Mouse (Mus musculus) Muller cell, postnatal 12 days (primary cell): ENCODE results near the gene Cer1.

Source experiments
- DNase-seq: peaks from one replicate; pipeline ENCODE4 v3.0.0-alpha.2; 2015; ENCODE audit errors: inconsistent ontology term

Cer1 gene

DNA sequence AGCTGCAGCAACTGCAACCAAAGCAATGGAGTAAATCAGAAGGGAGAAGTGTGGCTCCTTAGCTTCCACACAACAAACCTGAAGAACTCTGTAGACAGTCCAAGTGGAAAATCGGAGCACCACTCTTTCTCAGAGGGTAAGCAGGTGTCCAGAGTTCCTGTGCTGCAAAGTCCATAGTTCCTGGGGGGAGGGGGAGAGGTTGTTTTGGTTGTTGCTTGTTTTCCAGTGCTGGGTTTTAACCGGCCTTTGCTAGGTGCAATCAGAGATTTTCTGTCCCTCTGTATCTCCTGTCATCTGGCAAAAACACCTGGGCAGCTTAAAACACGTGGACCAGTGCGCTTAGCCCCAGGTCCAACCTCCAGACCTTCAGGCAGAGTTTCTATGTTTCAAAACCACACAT, 10.2 kb downstream of the Cer1 start:
- no peak for DNase-seq

DNA sequence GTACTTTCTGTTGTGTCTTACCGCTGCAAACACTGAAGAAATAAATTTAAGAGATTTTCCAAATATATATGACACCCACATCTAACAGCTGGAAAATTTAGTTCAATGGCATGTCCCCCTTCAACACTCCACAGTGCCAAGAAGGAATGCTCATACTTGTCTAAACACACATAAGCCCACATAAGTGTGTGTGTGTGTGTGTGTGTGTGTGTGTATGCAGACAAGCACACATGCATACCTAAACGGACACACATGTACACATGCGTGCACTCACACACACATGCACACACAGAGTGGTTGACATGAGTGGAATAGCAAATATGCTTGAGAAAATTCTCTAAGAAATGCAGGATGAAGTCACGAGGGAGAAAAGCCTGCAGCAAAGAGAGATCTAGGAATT, 12.4 kb downstream of the Cer1 start:
- no peak for DNase-seq

DNA sequence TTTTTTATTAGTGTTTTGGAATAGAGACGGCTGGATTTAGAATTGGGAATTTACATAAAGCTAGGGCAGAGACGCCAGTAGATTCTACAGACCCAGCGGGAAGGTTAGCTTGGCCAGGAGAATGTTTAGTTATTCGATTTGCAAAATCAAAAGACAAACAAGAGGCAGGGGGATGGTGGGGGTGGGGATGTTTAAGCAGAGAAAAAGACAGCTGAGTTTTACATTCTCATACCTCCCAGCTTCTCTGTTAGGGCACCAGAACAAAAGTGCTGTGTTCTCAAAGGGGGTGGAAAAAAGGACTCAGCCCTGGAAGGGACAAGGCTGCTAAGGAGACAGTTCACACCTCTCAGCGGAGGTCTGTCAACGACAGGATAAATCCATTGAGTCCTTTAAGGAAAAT, 12.8 kb downstream of the Cer1 start:
- no peak for DNase-seq

DNA sequence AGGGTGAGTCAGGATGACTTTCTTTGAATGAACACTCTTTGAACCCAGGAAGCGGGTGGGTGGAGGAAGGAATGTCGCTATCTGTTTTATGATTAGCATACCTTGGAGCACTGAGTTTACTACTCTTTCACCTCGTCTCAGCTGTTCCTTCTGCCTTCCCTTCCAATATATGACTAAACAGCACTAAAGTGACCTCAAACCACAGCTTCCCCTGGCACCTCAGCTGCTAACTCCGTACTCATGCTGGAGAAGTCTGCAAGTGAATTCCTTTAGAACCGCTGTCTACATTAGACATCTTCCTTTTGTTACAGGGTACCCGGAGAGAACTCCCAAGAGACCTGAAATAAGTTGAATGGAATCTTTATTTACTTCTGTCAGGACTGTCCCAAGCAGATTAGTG, 14.0 kb downstream of the Cer1 start:
- DNase-seq = no peak

DNA sequence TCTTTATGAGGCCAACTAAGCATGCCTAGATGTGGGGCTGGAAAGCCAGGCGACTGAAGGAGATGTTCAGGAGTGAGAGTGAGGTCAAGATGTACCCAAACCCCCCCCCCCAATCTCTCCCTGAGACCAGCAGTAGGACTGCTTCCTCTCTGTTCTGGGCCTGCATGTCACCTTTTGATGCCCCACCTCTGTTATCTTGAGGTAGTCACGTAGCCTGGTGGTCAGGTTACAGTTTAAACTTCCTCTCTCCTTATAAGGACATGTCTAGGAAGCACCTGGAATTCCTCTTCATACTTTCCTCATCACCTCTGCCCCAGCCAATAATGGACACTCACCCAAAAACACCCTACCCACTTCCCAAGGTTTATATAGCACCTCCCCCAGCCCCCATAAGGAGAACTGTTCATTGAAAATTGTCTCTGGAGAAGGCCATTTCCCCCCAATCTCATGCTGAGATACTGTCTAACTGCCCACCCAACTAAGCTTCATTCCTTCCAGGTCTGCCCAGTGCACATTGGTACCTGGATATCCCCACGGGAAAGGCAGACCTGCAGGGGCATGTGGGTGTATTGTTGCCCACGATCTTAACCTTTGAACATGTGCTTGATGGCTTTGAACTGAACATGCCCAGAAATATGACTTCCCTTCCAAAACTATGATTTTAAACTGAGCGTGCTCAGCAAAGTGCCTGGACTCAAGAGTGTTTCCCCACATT, 17.1 kb downstream of the Cer1 start:
- DNase-seq = no peak

DNA sequence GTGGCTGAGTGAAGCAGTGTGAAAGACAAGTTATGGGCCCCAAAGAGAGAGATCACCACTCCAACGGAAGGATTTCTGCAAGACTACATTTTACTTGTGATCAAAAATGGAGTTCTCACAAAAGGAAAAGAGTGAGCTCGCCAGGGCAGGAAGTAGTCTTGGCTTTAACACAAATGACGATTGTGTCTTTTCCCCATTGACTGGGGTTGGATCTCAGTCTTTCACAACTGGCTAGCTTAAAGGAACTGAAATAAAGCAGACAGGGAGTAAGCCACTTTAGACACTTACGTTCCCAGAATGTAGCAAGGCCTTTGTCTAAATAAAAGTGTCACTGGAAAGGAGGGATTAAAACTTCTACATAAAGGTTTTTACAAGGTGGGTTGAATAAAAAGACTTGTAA, 17.8 kb downstream of the Cer1 start:
- no peak for DNase-seq

DNA sequence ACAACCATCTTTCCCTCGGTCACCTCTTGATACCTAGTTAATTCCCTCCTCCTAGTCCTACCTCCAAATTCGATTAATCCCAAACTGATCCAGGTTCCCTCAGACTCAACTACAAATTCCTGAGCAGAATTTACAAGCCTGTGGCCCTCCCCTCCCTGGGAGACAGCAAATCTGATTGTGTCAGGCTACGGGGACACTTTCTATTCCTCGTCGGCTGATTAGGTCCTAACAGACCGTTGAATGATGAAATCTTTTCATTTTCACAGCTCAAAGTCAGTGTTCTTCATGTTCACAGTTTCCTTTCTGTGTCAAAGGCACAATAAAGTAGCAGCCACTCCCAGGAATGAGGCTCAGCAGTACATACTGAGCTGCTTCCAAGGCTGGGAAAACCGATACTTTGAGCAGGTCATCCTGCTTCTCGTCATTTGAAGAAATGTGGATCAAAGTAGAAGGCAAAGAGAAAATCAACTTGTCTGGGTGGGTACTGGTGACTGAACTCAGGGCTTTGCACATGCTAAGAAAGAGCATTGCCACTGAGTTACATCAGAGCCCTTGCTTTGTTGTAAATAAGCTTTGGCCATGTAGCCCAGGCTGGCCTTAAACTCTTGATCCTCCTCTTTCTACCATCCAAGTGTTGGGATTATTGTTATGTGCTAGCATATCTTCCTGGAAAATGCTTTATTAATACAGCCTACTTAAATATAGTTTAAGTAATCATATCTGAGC, 19.8 kb downstream of the Cer1 start:
- DNase-seq = no peak

DNA sequence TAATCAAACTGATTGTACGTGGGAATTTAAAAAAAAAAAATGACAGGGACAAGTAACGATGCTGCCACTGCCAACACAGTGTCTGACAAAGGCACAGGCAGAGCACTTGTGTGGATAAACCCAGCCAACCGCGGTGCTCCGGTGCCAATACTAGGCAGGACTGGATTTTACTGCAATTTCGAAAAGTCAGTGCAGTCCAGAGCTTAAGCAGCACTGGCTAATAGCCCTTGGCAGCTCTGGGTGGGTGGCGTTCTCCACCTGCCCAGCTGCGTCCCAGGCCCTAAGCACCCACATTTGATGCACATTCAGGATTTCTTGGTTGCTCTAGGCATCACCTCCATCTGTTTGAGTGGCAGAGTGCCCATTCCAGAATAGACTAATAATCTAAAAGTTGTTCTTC, 21.6 kb downstream of the Cer1 start:
- no peak for DNase-seq

DNA sequence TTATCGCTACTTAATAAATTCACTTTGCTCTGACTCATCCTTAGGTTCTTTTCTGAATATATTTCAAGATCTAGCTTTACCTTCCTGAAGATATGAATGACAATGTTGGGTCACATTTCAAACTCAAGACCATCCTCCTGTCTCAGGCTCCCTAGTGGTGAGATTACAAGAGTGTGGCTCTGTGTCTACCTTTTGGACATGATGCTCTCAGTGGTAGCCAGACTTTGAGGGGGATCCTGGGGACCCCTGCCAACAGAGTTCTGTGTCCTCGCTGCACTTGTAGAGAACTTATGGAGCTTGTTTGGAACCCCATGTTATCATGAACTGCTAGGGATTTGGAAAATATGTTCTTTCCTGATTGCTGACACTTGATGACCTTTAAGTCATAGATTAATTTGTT, 23.5 kb downstream of the Cer1 start:
- no peak for DNase-seq

DNA sequence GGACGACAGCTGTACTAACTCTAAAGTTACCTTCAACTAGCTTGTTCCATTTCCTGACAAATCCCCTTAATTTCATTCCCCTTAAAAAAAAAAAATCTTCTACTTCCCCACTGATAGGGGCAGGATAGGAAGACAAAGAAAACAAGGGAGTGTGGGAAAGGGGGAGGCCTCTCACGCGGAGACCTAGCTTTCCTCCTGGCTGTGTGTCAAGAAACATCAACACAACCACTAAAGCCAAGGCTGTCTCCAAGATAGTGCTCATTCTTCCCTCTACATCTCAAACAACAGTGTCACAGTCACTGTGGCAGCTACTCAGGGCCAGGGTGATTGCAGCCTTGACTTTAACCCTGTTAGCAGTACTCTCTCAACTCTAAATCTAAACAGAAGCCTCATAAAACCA, 24.4 kb downstream of the Cer1 start:
- no peak for DNase-seq

DNA sequence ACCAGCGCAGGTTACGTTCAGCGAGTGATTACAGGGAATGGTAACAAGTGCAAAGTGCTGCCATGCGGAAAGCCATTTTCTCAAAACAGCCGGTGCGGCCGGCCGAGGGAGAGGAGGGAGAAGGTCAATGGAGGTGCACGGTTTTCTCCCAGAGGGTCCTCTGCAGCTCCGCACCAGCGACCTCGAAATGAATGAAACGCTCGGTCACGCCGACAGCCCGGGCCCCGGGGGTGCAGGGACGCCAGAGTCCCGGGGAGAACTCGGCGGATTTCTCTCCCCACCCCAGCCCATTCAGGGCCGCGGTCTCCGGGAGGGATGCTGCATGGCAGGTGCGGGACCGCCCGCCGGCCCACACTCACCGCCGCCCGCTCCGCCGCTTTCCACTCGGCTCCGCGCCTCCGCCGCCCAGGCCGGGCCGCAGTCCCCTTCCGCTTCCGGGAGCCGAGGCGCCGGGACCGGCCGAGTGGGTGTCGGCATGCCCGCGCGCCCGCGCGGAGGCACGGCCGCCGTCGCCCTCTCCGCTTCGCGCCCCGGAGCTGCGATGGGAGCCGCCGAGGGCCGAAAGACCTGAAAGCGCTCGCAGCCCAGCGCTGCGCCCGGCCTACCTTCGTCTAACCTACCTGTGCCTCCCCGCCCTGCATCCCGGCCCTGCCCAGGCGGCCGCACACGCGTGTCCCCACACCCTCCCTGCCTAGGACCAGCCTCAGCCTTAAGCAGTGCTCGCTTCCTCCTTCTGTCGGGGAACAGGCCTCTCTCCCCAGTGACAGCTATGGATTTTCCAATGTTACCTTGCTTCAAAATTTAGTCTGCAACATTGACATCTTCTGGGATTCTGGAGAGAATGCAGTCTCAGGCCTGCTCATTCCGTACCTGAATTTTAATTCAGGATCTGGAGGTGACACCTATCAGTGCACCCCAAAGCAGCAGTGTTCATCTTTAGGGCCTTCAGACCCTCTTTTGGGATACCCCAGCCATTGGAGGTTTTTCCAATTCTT, 25.5 kb downstream of the Cer1 start, which contains the start of gene Zdhhc21:
Gene Zdhhc21 (minus strand): TSS at position 828 of the 995 bp plus-strand sequence.
- DNase-seq = peak; percentile 83

DNA sequence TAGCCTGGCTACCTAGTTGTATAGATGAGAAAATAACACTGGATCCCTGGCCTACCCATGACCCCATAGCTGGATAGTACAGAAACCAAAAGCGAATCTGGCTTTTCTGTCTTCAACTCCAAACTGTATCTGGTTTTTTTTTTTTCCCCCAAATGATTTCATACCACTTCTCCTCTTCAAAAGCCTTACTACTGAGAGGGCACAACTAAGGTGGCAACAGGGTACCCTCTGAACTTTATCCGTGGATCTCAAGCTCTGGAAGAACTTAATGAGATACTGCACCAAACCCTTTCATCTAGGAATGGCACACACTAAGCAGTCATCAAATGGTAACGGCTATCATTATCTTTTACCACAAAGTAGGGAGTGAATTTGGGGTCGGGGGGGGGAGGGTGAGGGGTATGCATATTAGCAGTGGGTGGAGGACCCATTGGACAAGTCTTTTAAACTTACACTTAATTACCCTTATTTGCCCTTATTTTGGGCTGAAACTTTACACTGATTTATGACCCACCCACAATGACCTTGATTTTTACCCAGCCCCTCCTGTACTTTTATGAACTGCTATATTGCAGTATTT, 26.4 kb downstream of the Cer1 start:
- DNase-seq = no peak

DNA sequence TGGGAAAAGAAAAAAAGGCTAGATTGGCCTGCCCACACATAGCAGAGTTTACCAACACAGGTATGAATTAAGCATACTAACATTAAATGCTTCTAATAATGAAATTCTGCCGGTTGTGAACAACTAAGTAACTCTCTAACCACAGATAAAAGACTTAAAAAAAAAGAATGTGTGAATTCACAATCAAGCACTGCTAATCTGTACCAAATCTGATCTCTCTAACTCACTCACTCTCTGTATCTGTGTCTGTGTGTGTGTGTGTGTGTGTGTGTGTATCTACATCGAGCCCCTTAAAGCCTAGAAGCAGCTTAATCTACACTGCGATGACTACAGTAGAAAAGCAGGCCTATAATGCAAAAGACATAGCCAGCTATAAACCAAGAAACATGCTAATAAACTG, 28.0 kb downstream of the Cer1 start:
- no peak for DNase-seq

DNA sequence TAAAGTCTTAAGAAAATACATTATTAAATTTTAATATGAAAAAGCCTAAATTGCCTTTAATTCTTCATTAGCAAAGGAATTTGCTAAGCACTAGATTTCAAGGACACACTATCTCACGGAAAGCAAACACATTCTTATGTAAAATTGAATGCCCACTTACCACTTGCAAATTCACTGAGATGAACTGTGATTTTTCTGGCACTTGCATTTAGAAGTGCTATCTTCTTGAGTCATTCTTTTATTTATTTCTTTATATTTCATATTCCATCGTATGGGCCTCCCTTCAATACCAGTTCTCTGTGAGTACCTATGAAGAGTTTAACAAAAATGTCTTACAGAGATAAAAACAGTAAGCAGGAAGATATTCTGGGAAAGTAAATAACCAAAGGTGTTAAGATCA, 31.1 kb downstream of the Cer1 start:
- DNase-seq = no peak

DNA sequence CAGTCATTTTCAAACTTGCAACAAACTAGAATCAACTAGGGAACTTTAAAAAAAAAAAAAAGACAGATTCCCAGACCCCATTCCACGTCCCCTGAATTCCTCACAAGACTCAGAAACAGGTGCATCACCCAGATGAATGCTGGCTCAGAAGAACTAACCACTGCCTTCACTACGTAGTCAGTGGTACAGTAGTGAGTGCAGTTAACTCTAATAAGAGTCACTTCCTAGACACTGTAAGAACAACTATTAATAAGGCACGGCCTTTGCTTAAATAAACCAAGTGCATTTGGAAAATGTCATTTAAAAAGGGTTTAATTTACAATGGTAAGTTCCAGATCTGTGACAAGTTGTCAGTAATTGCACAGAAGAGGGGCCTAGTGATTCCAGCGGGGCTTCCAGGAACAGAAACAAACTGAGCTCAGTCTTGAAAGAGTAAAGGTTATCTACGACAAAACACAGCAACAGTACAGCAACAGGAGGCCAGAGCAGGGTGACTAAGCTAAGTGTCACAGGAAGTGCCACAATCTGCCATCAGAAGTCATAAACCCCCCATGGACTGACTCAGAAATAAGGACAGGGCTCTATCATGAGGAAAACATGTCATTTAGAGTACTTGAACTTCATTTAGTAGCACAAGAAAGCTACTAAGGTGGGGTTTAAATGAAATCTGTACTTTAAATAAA, 36.3 kb downstream of the Cer1 start:
- no peak for DNase-seq

DNA sequence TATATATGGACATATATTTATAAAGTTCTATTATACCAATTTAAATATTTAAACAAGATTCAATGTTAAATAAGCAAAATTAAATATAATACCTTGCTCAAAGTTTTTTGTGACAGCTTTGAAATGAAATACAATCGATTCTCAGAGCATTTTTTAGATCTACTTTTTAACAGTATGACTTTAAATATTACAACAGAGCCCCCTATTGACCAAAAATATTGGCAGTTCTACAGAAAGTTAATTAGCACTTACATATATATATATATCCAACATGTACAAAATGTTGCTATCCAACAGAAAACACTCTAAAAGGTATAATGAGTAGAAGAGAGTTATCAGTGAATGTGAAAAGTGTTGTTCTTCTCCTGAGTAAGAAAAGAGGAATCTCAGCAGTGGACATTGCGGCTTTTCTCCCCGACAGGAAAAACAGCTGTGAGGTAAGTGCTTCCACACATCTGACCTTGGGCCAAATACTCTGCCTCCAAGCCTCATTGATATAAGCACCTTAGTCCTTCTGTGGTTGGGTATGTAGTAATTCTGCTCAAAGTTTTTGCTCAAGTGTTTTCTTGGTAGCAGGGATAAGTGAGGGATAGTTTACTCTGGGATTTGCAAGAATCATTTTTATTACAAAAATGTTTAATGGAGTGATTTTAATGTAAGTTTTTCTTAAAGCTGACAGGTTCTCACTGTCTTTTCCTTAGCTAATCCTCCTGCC, 47.3 kb downstream of the Cer1 start:
- no peak for DNase-seq
